Mouse (Mus musculus) CD4-positive, CD25-positive, alpha-beta regulatory T cell, adult 2 months (primary cell): ENCODE results near the gene Batf.

ENCODE experiments used
- DNase-seq: peaks from one replicate; pipeline ENCODE4 v3.0.0-alpha.2; 2012; ENCODE audit warnings: low read depth, low spot score

Batf gene

GRCm38 (mm10) chr12:85726729-85727397 lies 40.4 kb downstream of the Batf start:
- DNase-seq: no peak

- no peak for DNase-seq
Observed at GRCm38 (mm10) chr12:85728181-85728580, 41.7 kb downstream of the Batf start.

GRCm38 (mm10) chr12:85729022-85729944 lies 42.8 kb downstream of the Batf start:
- peak; percentile 75 for DNase-seq

- peak; percentile 59 for DNase-seq
Observed at GRCm38 (mm10) chr12:85729945-85730290, 43.4 kb downstream of the Batf start.

- no peak for DNase-seq
Observed at GRCm38 (mm10) chr12:85736203-85736602, 49.7 kb downstream of the Batf start.

- no peak for DNase-seq
Observed at GRCm38 (mm10) chr12:85736960-85737359, 50.5 kb downstream of the Batf start.

- peak; percentile 71 for DNase-seq
Observed at GRCm38 (mm10) chr12:85745827-85746695, 59.6 kb downstream of the Batf start, which contains the start of gene Flvcr2. Flvcr2 (plus strand) TSS chr12:85746539.

GRCm38 (mm10) chr12:85746696-85747219 lies 60.3 kb downstream of the Batf start:
- no peak for DNase-seq

GRCm38 (mm10) chr12:85747343-85747742 lies 60.9 kb downstream of the Batf start:
- DNase-seq: no peak

GRCm38 (mm10) chr12:85749861-85750260 lies 63.4 kb downstream of the Batf start:
- DNase-seq: no peak

GRCm38 (mm10) chr12:85752116-85752515 lies 65.6 kb downstream of the Batf start:
- DNase-seq: no peak

GRCm38 (mm10) chr12:85753223-85753622 lies 66.8 kb downstream of the Batf start:
- DNase-seq: no peak

GRCm38 (mm10) chr12:85754611-85755265 lies 68.3 kb downstream of the Batf start:
- DNase-seq: no peak

GRCm38 (mm10) chr12:85756455-85756854 lies 70.0 kb downstream of the Batf start:
- DNase-seq: no peak

GRCm38 (mm10) chr12:85757074-85757473 lies 70.6 kb downstream of the Batf start:
- no peak for DNase-seq
